Mouse (Mus musculus) activated CD4-positive, CD25-positive, alpha-beta regulatory T cell, adult 4 months (primary cell): Measurements from ENCODE around the gene Lrrc75a. TPM values are rescaled to one million over a fixed set of nuclear protein-coding genes. Genes with fewer than 3 reads are reported as not detected.

Experiments used
- ATAC-seq: one replicate; pipeline ENCODE4 v1.8.0; 2017
- polyA plus RNA-seq, 2 experiments: library from polyadenylated mRNA; unstranded; fragments of 100-300 nt; shearing (Covaris generic); gene quantifications; one replicate each; pipeline ENCODE4 v1.2.1; 2017

Lrrc75a gene
- polyA plus RNA-seq, 2 experiments from 2014 or later, result 1.0 to 1.7 TPM

GRCm38 (mm10) chr11:62589391-62589790 is 58.9 kb downstream of the Lrrc75a start:
- no peak for ATAC-seq

GRCm38 (mm10) chr11:62587034-62587433 is 61.3 kb downstream of the Lrrc75a start:
- no peak for ATAC-seq

GRCm38 (mm10) chr11:62584671-62585206 is 63.6 kb downstream of the Lrrc75a start:
- no peak for ATAC-seq

GRCm38 (mm10) chr11:62583031-62583430 is 65.3 kb downstream of the Lrrc75a start:
- ATAC-seq, result no peak

- ATAC-seq, result peak; percentile 76
Measured at GRCm38 (mm10) chr11:62576530-62577152, 71.7 kb downstream of the Lrrc75a start.

GRCm38 (mm10) chr11:62575659-62576438 is 72.5 kb downstream of the Lrrc75a start:
- ATAC-seq, result no peak

- ATAC-seq, result peak; percentile 22
Measured at GRCm38 (mm10) chr11:62575297-62575658, 73.0 kb downstream of the Lrrc75a start.

- no peak for ATAC-seq
Measured at GRCm38 (mm10) chr11:62574703-62575085, 73.6 kb downstream of the Lrrc75a start.

- peak; percentile 71 for ATAC-seq
Measured at GRCm38 (mm10) chr11:62573959-62574702, 74.2 kb downstream of the Lrrc75a start, which contains the start of gene Trpv2. Gene Trpv2 (plus strand): TSS chr11:62574486.

GRCm38 (mm10) chr11:62568300-62568699 is 80.0 kb downstream of the Lrrc75a start:
- ATAC-seq, result no peak

GRCm38 (mm10) chr11:62566211-62566610 is 82.1 kb downstream of the Lrrc75a start:
- no peak for ATAC-seq

GRCm38 (mm10) chr11:62565747-62566146 is 82.6 kb downstream of the Lrrc75a start:
- no peak for ATAC-seq

GRCm38 (mm10) chr11:62563590-62563989 is 84.7 kb downstream of the Lrrc75a start:
- no peak for ATAC-seq

- no peak for ATAC-seq
Measured at GRCm38 (mm10) chr11:62560463-62561016, 87.8 kb downstream of the Lrrc75a start.

GRCm38 (mm10) chr11:62558961-62559646 is 89.2 kb downstream of the Lrrc75a start:
- ATAC-seq, result no peak

- ATAC-seq, result no peak
Measured at GRCm38 (mm10) chr11:62558152-62558551, 90.2 kb downstream of the Lrrc75a start.

GRCm38 (mm10) chr11:62557205-62557604 is 91.1 kb downstream of the Lrrc75a start:
- ATAC-seq, result no peak

- no peak for ATAC-seq
Measured at GRCm38 (mm10) chr11:62555896-62556412, 92.4 kb downstream of the Lrrc75a start.

- ATAC-seq, result no peak
Measured at GRCm38 (mm10) chr11:62554934-62555517, 93.3 kb downstream of the Lrrc75a start.
